Mouse (Mus musculus) brain, embryonic 14.5 days (tissue): Measurements from ENCODE around the gene Sbno2. TPM values are rescaled to one million over a fixed set of nuclear protein-coding genes. Genes with fewer than 3 reads are reported as not detected.
"Not testable (repeated sequence)": the region's sequence is repeated elsewhere in the genome, so short reads cannot be mapped to it uniquely, and the experiment has no call there.

ENCODE experiments used
- DNase-seq: peaks from one replicate; pipeline ENCODE4 v3.0.0-alpha.2; 2011; ENCODE audit warnings: low read depth
- CTCF ChIP-seq: fragments of 200-500 bp; IDR thresholded peaks from 2 replicates; pipeline ENCODE4 v1.5.1; 2012; ENCODE audit warnings: inconsistent platforms, mild to moderate bottlenecking, moderate library complexity, borderline replicate concordance; ENCODE audit not compliant: insufficient read depth, insufficient read length; ENCODE audit errors: extremely low read depth
- POLR2A ChIP-seq: fragments of 200-500 bp; IDR thresholded peaks from 2 replicates; pipeline ENCODE4 v1.6.1; 2012; ENCODE audit warnings: mild to moderate bottlenecking, inconsistent platforms, borderline replicate concordance; ENCODE audit not compliant: poor library complexity, insufficient read depth, insufficient read length, severe bottlenecking; ENCODE audit errors: extremely low read depth
- polyA plus RNA-seq: library from polyadenylated mRNA; depleted of rRNA; stranded (reverse); fragments of >200 nt; gene quantifications from 2 replicates; pipeline ENCODE4 v1.2.3, GENCODE M21; 2012

The Sbno2 gene
- polyA plus RNA-seq, 1 experiment = 31.1 TPM

GRCm38 (mm10) chr10:80050244-80050643, 55.1 kb downstream of the Sbno2 start:
- no peak for DNase-seq

GRCm38 (mm10) chr10:80048834-80049233, 56.5 kb downstream of the Sbno2 start:
- DNase-seq = no peak

More at GRCm38 (mm10) chr10:80050244-80050643, 55.1 kb downstream of the Sbno2 start:
- TF ChIP-seq POLR2A (no peak), CTCF (no peak)

GRCm38 (mm10) chr10:80048396-80048795, 57.0 kb downstream of the Sbno2 start:
- TF ChIP-seq POLR2A (no peak), CTCF (no peak)
- DNase-seq = peak; percentile 81

More at GRCm38 (mm10) chr10:80048834-80049233, 56.5 kb downstream of the Sbno2 start:
- TF ChIP-seq POLR2A = no peak
- TF ChIP-seq CTCF = no peak

- DNase-seq = no peak
- no peak for TF ChIP-seq POLR2A
- no peak for TF ChIP-seq CTCF
Measured at GRCm38 (mm10) chr10:80047041-80047565, 58.3 kb downstream of the Sbno2 start, which contains the start of gene Gpx4. Gene Gpx4, plus strand, starts transcription at chr10:80047166.

GRCm38 (mm10) chr10:80045766-80046165, 59.6 kb downstream of the Sbno2 start:
- no peak for TF ChIP-seq POLR2A
- no peak for TF ChIP-seq CTCF
- peak; percentile 63 for DNase-seq

GRCm38 (mm10) chr10:80045364-80045763, 60.0 kb downstream of the Sbno2 start:
- not testable (repeated sequence) for DNase-seq

- DNase-seq = peak; percentile 29
- TF ChIP-seq POLR2A (no peak), CTCF (no peak)
Measured at GRCm38 (mm10) chr10:80044087-80044486, 61.3 kb downstream of the Sbno2 start.

- DNase-seq = not testable (repeated sequence)
Measured at GRCm38 (mm10) chr10:80041409-80042060, 63.8 kb downstream of the Sbno2 start.

- DNase-seq = peak; percentile 99
- TF ChIP-seq CTCF (no peak), POLR2A (peak; percentile 50; the same call in 1 of the 2 replicates)
Measured at GRCm38 (mm10) chr10:80039559-80039979, 65.8 kb downstream of the Sbno2 start, which contains the start of gene Polr2e. Gene Polr2e, minus strand, starts transcription at chr10:80039795.

GRCm38 (mm10) chr10:80036832-80037231, 68.5 kb downstream of the Sbno2 start:
- DNase-seq = no peak
- TF ChIP-seq POLR2A = no peak
- no peak for TF ChIP-seq CTCF

- no peak for DNase-seq
- TF ChIP-seq CTCF (no peak), POLR2A (no peak)
Measured at GRCm38 (mm10) chr10:80035686-80036085, 69.7 kb downstream of the Sbno2 start.

- TF ChIP-seq POLR2A = no peak
- DNase-seq = no peak
Measured at GRCm38 (mm10) chr10:80035148-80035547, 70.2 kb downstream of the Sbno2 start.
